Mouse (Mus musculus): ENCODE measurements around the gene Azin2. TPM values are rescaled to one million over a fixed set of nuclear protein-coding genes. Genes with fewer than 3 reads are reported as not detected.

Azin2 gene
- total and polyA plus RNA-seq, 2 experiments from 2014 or later = 7.1 to 7.7 TPM

GRCm38 (mm10) chr4:128984600-128984999, 22.4 kb upstream of the Azin2 start:
- H3K27me3 ChIP-seq (ENCODE audit: control insufficient read depth, insufficient read depth, low read length) = no peaks in the 10 kb centered on the region
- H3K4me1 ChIP-seq (ENCODE audit: control insufficient read depth, insufficient read depth) = no peaks in the 10 kb centered on the region; the same call in 1 of the 2 replicates
- no peak overlapping the region for H3K27ac ChIP-seq (ENCODE audit: low read depth)
- no peaks in the 10 kb centered on the region for H3K9me3 ChIP-seq (replicated peaks; ENCODE audit: control insufficient read depth, low read length)
- ATAC-seq (ENCODE audit: insufficient read depth, low read depth) (no peak), DNase-seq (ENCODE audit: low spot score) (no peak)
- H3K36me3 ChIP-seq (replicated peaks; ENCODE audit: control insufficient read depth, insufficient read depth, low read length) = no peaks in the 10 kb centered on the region
- no peak for TF ChIP-seq EP300 (IDR thresholded peaks at IDR 0.05; ENCODE audit: low read depth)
- no peak for TF ChIP-seq CTCF (IDR thresholded peaks at IDR 0.05; ENCODE audit: low read depth)
- H3K4me3 ChIP-seq (ENCODE audit: low read depth, low read length) = no peak overlapping the region
- WGBS = 61% methylated on average over 3 of the region's 3 CpGs
- H3K4me2 ChIP-seq (ENCODE audit: low read depth, low read length) = no peak overlapping the region
- no peak overlapping the region for H3K9ac ChIP-seq (replicated peaks; ENCODE audit: low read depth, low read length)

GRCm38 (mm10) chr4:128983656-128984055, 21.4 kb upstream of the Azin2 start:
- no peak for TF ChIP-seq EP300 (IDR thresholded peaks at IDR 0.05; ENCODE audit: low read depth)
- no peak for TF ChIP-seq CTCF (IDR thresholded peaks at IDR 0.05; ENCODE audit: low read depth)
- DNase-seq (ENCODE audit: low spot score) (no peak), ATAC-seq (ENCODE audit: insufficient read depth, low read depth) (no peak)
- WGBS = 58% methylated on average over 2 of the region's 2 CpGs
- Histone ChIP-seq H3K9me3 (replicated peaks; ENCODE audit: control insufficient read depth, low read length) (no peaks in the 10 kb centered on the region), H3K4me2 (ENCODE audit: low read depth, low read length) (no peak overlapping the region), H3K4me1 (ENCODE audit: control insufficient read depth, insufficient read depth) (no peaks in the 10 kb centered on the region; the same call in 1 of the 2 replicates), H3K27me3 (ENCODE audit: control insufficient read depth, insufficient read depth, low read length) (no peaks in the 10 kb centered on the region), H3K36me3 (replicated peaks; ENCODE audit: control insufficient read depth, insufficient read depth, low read length) (no peaks in the 10 kb centered on the region), H3K9ac (replicated peaks; ENCODE audit: low read depth, low read length) (no peak overlapping the region), H3K27ac (ENCODE audit: low read depth) (no peak overlapping the region), H3K4me3 (ENCODE audit: low read depth, low read length) (no peak overlapping the region)

GRCm38 (mm10) chr4:128983151-128983550, 20.9 kb upstream of the Azin2 start:
- ATAC-seq (ENCODE audit: insufficient read depth, low read depth) (no peak), DNase-seq (ENCODE audit: low spot score) (no peak)
- Histone ChIP-seq H3K27ac (ENCODE audit: low read depth) (no peak overlapping the region), H3K9me3 (replicated peaks; ENCODE audit: control insufficient read depth, low read length) (no peaks in the 10 kb centered on the region), H3K4me1 (ENCODE audit: control insufficient read depth, insufficient read depth) (no peaks in the 10 kb centered on the region; the same call in 1 of the 2 replicates), H3K9ac (replicated peaks; ENCODE audit: low read depth, low read length) (no peak overlapping the region), H3K4me3 (ENCODE audit: low read depth, low read length) (no peak overlapping the region), H3K36me3 (replicated peaks; ENCODE audit: control insufficient read depth, insufficient read depth, low read length) (no peaks in the 10 kb centered on the region), H3K4me2 (ENCODE audit: low read depth, low read length) (no peak overlapping the region), H3K27me3 (ENCODE audit: control insufficient read depth, insufficient read depth, low read length) (no peaks in the 10 kb centered on the region)
- no peak for TF ChIP-seq EP300 (IDR thresholded peaks at IDR 0.05; ENCODE audit: low read depth)
- TF ChIP-seq CTCF (IDR thresholded peaks at IDR 0.05; ENCODE audit: low read depth) = no peak
- 72% methylated on average over 2 of the region's 2 CpGs for WGBS

GRCm38 (mm10) chr4:128981833-128982180, 19.6 kb upstream of the Azin2 start:
- Histone ChIP-seq H3K4me1 (ENCODE audit: control insufficient read depth, insufficient read depth) (no peaks in the 10 kb centered on the region; the same call in 1 of the 2 replicates), H3K27ac (ENCODE audit: low read depth) (no peak overlapping the region), H3K9ac (replicated peaks; ENCODE audit: low read depth, low read length) (no peak overlapping the region), H3K27me3 (ENCODE audit: control insufficient read depth, insufficient read depth, low read length) (no peaks in the 10 kb centered on the region), H3K4me2 (ENCODE audit: low read depth, low read length) (no peak overlapping the region), H3K9me3 (replicated peaks; ENCODE audit: control insufficient read depth, low read length) (no peaks in the 10 kb centered on the region), H3K4me3 (ENCODE audit: low read depth, low read length) (no peak overlapping the region), H3K36me3 (replicated peaks; ENCODE audit: control insufficient read depth, insufficient read depth, low read length) (no peaks in the 10 kb centered on the region)
- TF ChIP-seq CTCF (IDR thresholded peaks at IDR 0.05; ENCODE audit: low read depth) (no peak), EP300 (IDR thresholded peaks at IDR 0.05; ENCODE audit: low read depth) (no peak)
- no peak for ATAC-seq (ENCODE audit: insufficient read depth, low read depth)
- 66% methylated on average over 11 of the region's 11 CpGs for WGBS
- no peak for DNase-seq (ENCODE audit: low spot score)

- Histone ChIP-seq H3K9ac (replicated peaks; ENCODE audit: low read depth, low read length) (no peak overlapping the region), H3K9me3 (replicated peaks; ENCODE audit: control insufficient read depth, low read length) (no peaks in the 10 kb centered on the region), H3K4me2 (ENCODE audit: low read depth, low read length) (no peak overlapping the region), H3K4me1 (ENCODE audit: control insufficient read depth, insufficient read depth) (no peaks in the 10 kb centered on the region; the same call in 1 of the 2 replicates), H3K4me3 (ENCODE audit: low read depth, low read length) (no peak overlapping the region), H3K36me3 (replicated peaks; ENCODE audit: control insufficient read depth, insufficient read depth, low read length) (no peaks in the 10 kb centered on the region), H3K27me3 (ENCODE audit: control insufficient read depth, insufficient read depth, low read length) (no peaks in the 10 kb centered on the region), H3K27ac (ENCODE audit: low read depth) (no peak overlapping the region)
- DNase-seq (ENCODE audit: low spot score) = no peak
- ATAC-seq (ENCODE audit: insufficient read depth, low read depth) = no peak
- 70% methylated on average over 12 of the region's 12 CpGs for WGBS
- TF ChIP-seq EP300 (IDR thresholded peaks at IDR 0.05; ENCODE audit: low read depth) (no peak), CTCF (IDR thresholded peaks at IDR 0.05; ENCODE audit: low read depth) (no peak)
Observed at GRCm38 (mm10) chr4:128980890-128981832, 18.9 kb upstream of the Azin2 start.
